Mouse (Mus musculus): ENCODE data around the gene Gpc6.

GRCm38 (mm10) chr14:117256192-117256591 lies 331.1 kb downstream of the Gpc6 start:
- TF ChIP-seq CTCF (IDR thresholded peaks at IDR 0.05; ENCODE audit: low read depth) (no peak), EP300 (optimal IDR thresholded peaks at IDR 0.05) (no peak)

Data from stomach, postnatal 0 days (tissue).